Mouse (Mus musculus) megakaryocyte progenitor cell, adult 5-6 weeks (primary cell): ENCODE measurements around the gene Rnf227. TPM values are rescaled to one million over a fixed set of nuclear protein-coding genes. Genes with fewer than 3 reads are reported as not detected.

Experiments
- ATAC-seq: replicated peaks from 2 replicates; pipeline ENCODE4 v1.8.0; 2016; ENCODE audit warnings: mild to moderate bottlenecking, moderate TSS enrichment, inconsistent platforms; ENCODE audit not compliant: poor library complexity
- total RNA-seq, 2 experiments: library from RNA; stranded (forward) in 1 of 2; stranded (reverse) in 1 of 2; fragments of 157-497, 149-512 nt in 1 of 2; fragments of 200-1000 nt in 1 of 2; gene quantifications; 2 replicates each; pipeline versions ENCODE4 v1.2.3 to v1.2.4; 2015 to 2017

The Rnf227 gene
- total RNA-seq, 2 experiments from 2014 or later, result 5.1 to 6.2 TPM

- ATAC-seq, result no peak
Measured at GRCm38 (mm10) chr11:69328517-69328916, 11.7 kb upstream of the Rnf227 start.

- no peak for ATAC-seq
Measured at GRCm38 (mm10) chr11:69331152-69331551, 9.1 kb upstream of the Rnf227 start.

- peak; percentile 60 for ATAC-seq
Measured at GRCm38 (mm10) chr11:69331929-69332405, 8.3 kb upstream of the Rnf227 start.

GRCm38 (mm10) chr11:69332713-69333253 lies 7.5 kb upstream of the Rnf227 start:
- ATAC-seq, result no peak

GRCm38 (mm10) chr11:69333922-69334321 lies 6.3 kb upstream of the Rnf227 start:
- peak; percentile 89 for ATAC-seq

GRCm38 (mm10) chr11:69334796-69335195 lies 5.5 kb upstream of the Rnf227 start:
- no peak for ATAC-seq

GRCm38 (mm10) chr11:69346441-69346840 lies 6.2 kb downstream of the Rnf227 start:
- no peak for ATAC-seq

GRCm38 (mm10) chr11:69356544-69356943 lies 16.3 kb downstream of the Rnf227 start:
- ATAC-seq, result no peak

- no peak for ATAC-seq
Measured at GRCm38 (mm10) chr11:69357690-69358089, 17.4 kb downstream of the Rnf227 start.

GRCm38 (mm10) chr11:69362021-69362420 lies 21.8 kb downstream of the Rnf227 start:
- ATAC-seq, result no peak

GRCm38 (mm10) chr11:69362479-69362878 lies 22.2 kb downstream of the Rnf227 start:
- ATAC-seq, result no peak

GRCm38 (mm10) chr11:69364376-69364775 lies 24.1 kb downstream of the Rnf227 start:
- ATAC-seq, result no peak

GRCm38 (mm10) chr11:69364910-69365309 lies 24.6 kb downstream of the Rnf227 start:
- ATAC-seq, result peak; percentile 21

- ATAC-seq, result no peak
Measured at GRCm38 (mm10) chr11:69365722-69366121, 25.5 kb downstream of the Rnf227 start.

- ATAC-seq, result peak; percentile 86
Measured at GRCm38 (mm10) chr11:69366157-69366854, 26.0 kb downstream of the Rnf227 start.

GRCm38 (mm10) chr11:69366855-69367615 lies 26.8 kb downstream of the Rnf227 start:
- no peak; the same call in 1 of the 2 replicates for ATAC-seq

- no peak for ATAC-seq
Measured at GRCm38 (mm10) chr11:69367616-69368355, 27.5 kb downstream of the Rnf227 start.

- ATAC-seq, result no peak
Measured at GRCm38 (mm10) chr11:69368356-69369214, 28.3 kb downstream of the Rnf227 start.

GRCm38 (mm10) chr11:69369215-69369989 lies 29.1 kb downstream of the Rnf227 start, which contains the start of gene Chd3:
TSS of gene Chd3 (minus strand) at chr11:69369406.
- no peak for ATAC-seq
